Mouse (Mus musculus): ENCODE measurements around the gene Hist1h2bl. TPM values are rescaled to one million over a fixed set of nuclear protein-coding genes. Genes with fewer than 3 reads are reported as not detected.
"Not testable (repeated sequence)": the region's sequence is repeated elsewhere in the genome, so short reads cannot be mapped to it uniquely, and the experiment has no call there.

Hist1h2bl gene
- total RNA-seq (2014; fragmentation: Nextera tagmentation) (900 and 963 TPM in 2 replicates), total RNA-seq (2017) (1,351 and 1,816 TPM in 2 replicates), polyA plus RNA-seq (2012) (2.1 and 8.3 TPM in 2 replicates)

DNA sequence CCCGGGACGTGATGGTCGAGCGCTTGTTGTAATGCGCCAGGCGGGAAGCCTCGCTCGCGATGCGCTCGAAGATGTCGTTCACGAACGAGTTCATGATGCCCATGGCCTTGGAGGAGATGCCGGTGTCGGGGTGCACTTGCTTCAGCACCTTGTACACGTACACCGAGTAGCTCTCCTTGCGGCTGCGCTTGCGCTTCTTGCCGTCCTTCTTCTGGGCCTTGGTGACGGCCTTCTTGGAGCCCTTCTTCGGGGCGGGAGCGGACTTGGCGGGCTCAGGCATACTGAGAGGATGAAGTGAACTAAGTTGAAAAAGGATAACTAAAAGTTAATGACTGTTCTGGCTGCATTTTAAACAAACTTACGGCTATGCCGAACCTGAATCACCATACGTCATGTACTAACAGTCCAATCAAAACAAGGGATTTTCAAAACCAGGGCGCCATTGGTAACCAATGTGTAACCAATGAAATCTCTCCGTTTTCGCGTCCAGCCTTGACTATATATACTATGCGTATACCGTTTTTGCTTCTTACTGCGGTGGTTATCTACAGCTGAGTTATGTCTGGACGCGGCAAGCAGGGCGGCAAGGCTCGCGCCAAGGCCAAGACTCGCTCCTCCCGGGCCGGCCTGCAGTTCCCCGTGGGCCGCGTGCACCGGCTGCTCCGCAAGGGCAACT is at the start of gene Hist1h2bl, which contains the start of gene Hist1h2ai:
Hist1h2bl (minus strand) TSS at position 280 of the 676 bp plus-strand sequence.
Hist1h2ai (plus strand) TSS at position 559 of the 676 bp plus-strand sequence.
- peaks cover 51% of the 10 kb centered on the region for H3K4me1 ChIP-seq (ENCODE audit: insufficient read depth, low read depth, low read length)
- H3K9me3 ChIP-seq (replicated peaks); H3K36me3 ChIP-seq (replicated peaks); H3K27me3 ChIP-seq (ENCODE audit: insufficient read depth, low read length): not testable (repeated sequence)
- peak; percentile 95 for DNase-seq (ENCODE audit: low spot score)
- ATAC-seq (ENCODE audit: extremely low read depth, insufficient number of reproducible peaks, low FRiP score, poor library complexity, severe bottlenecking), result peak; percentile 72
- peak within 1 kb of the TSS; percentile 68 for H3K4me3 ChIP-seq (ENCODE audit: low read depth, low read length)
- peak; percentile 93; the same call in 1 of the 2 replicates for TF ChIP-seq POLR2AphosphoS5 (IDR thresholded peaks at IDR 0.05; ENCODE audit: insufficient replicate concordance, low read depth, low read length)

DNA sequence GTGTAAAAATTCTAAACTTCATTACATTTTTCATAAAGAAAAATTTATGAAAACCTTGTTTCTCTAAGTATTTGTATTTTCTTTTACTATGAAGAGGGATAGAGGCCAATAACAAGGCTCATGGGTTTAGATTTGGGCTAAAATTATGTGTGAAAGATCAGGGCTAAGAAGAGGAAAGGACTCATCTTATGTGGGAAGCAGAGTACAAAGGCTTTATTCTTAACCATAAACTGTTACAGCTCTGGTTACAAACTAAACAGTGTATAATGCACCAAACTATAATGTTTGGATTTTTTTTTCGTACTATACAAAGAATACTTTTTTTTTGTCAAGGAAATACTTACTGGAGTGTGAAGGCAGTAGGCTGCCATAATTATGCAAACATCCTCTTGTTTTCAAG is 39.8 kb upstream of the Hist1h2bl start:
- no peaks in the 10 kb centered on the region for H3K27me3 ChIP-seq (ENCODE audit: insufficient read depth, low read length)
- DNase-seq (ENCODE audit: low spot score) (no peak), ATAC-seq (ENCODE audit: extremely low read depth, insufficient number of reproducible peaks, low FRiP score, poor library complexity, severe bottlenecking) (no peak)
- H3K4me3 ChIP-seq (ENCODE audit: low read depth, low read length), result no peak overlapping the region
- H3K4me1 ChIP-seq (ENCODE audit: insufficient read depth, low read depth, low read length), result peaks cover 25% of the 10 kb centered on the region
- TF ChIP-seq TAL1 (conservative IDR thresholded peaks at IDR 0.05; ENCODE audit: low read depth, low read length), result no peak
- no peak for TF ChIP-seq CTCF (IDR thresholded peaks at IDR 0.05; ENCODE audit: low read depth, low read length)
- no peak for TF ChIP-seq GATA2 (IDR thresholded peaks at IDR 0.05; ENCODE audit: borderline replicate concordance, low read depth, low read length)
- TF ChIP-seq POLR2AphosphoS5 (IDR thresholded peaks at IDR 0.05; ENCODE audit: insufficient replicate concordance, low read depth, low read length), result no peak
- no peak for TF ChIP-seq GATA1 (IDR thresholded peaks at IDR 0.05; ENCODE audit: borderline replicate concordance, low read length)
- no peaks in the 10 kb centered on the region for H3K36me3 ChIP-seq (replicated peaks)
- no peaks in the 10 kb centered on the region for H3K9me3 ChIP-seq (replicated peaks)

- H3K36me3 ChIP-seq (replicated peaks); H3K27me3 ChIP-seq (ENCODE audit: insufficient read depth, low read length); H3K9me3 ChIP-seq (replicated peaks); H3K4me3 ChIP-seq (ENCODE audit: low read depth, low read length); DNase-seq (ENCODE audit: low spot score): not testable (repeated sequence)
- peak; percentile 35; the same call in 1 of the 2 replicates for ATAC-seq (ENCODE audit: extremely low read depth, insufficient number of reproducible peaks, low FRiP score, poor library complexity, severe bottlenecking)
- H3K4me1 ChIP-seq (ENCODE audit: insufficient read depth, low read depth, low read length), result peaks cover 29% of the 10 kb centered on the region
- TF ChIP-seq POLR2AphosphoS5 (IDR thresholded peaks at IDR 0.05; ENCODE audit: insufficient replicate concordance, low read depth, low read length), result peak; percentile 92
Observed at GRCm38 (mm10) chr13:21754294-21755001, 38.5 kb upstream of the Hist1h2bl start.

DNA sequence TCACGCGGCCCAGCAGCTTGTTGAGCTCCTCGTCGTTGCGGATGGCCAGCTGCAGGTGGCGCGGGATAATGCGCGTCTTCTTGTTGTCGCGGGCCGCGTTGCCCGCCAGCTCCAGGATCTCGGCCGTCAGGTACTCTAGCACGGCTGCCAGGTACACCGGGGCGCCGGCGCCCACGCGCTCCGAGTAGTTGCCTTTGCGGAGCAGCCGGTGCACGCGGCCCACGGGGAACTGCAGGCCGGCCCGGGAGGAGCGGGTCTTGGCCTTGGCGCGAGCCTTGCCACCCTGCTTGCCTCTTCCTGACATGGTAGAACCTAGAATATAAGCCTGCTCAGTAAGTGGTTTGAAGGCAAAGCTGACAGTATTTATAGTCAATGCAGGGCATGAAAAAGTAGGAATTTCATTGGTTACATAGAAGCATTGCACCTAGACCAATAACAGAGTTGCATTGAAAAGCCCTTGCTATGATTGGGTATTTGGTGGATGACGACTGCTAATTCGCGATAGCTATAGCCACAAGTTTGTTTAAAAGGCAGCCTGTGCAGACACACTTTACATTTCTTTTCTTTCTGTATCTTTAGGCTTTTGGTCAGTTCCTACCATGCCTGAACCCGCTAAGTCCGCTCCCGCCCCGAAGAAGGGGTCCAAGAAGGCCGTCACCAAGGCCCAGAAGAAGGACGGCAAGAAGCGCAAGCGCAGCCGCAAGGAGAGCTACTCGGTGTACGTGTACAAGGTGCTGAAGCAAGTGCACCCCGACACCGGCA is 37.8 kb upstream of the Hist1h2bl start, which contains the start of the genes Hist1h2ak and Hist1h2bn:
Hist1h2ak (minus strand) TSS at position 304 of the 762 bp plus-strand sequence.
Hist1h2bn (plus strand) TSS at position 600 of the 762 bp plus-strand sequence.
- ATAC-seq (ENCODE audit: extremely low read depth, insufficient number of reproducible peaks, low FRiP score, poor library complexity, severe bottlenecking) (peak; percentile 80), DNase-seq (ENCODE audit: low spot score) (peak; percentile 82)
- not testable (repeated sequence) for H3K9me3 ChIP-seq (replicated peaks); H3K27me3 ChIP-seq (ENCODE audit: insufficient read depth, low read length); H3K36me3 ChIP-seq (replicated peaks)
- Histone ChIP-seq H3K4me1 (ENCODE audit: insufficient read depth, low read depth, low read length) (peaks cover 31% of the 10 kb centered on the region), H3K4me3 (ENCODE audit: low read depth, low read length) (peak within 1 kb of the TSS; percentile 66; the same call in 1 of the 2 replicates)

DNA sequence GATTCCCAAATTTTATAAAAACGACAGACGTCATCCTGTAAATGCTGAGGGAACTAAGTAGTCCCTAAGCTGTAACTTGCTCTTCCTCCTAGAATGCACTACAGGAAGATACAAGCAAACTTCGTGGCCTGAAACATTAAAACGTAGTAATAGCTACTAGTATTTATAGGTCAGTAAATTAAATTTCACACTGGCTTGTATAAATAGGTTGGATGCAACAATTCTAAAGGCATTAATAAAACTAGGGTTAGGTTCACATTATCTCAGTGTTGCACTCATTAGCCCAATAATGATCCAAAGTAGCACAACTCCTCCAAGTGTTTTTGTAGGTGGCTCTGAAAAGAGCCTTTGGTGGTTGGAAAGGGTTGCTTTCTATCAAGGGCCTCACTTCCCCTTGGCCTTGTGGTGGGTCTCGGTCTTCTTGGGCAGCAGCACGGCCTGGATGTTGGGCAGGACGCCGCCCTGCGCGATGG is 37.1 kb upstream of the Hist1h2bl start:
- H3K4me1 ChIP-seq (ENCODE audit: insufficient read depth, low read depth, low read length), result peaks cover 34% of the 10 kb centered on the region
- H3K36me3 ChIP-seq (replicated peaks), result no peaks in the 10 kb centered on the region
- TF ChIP-seq TAL1 (conservative IDR thresholded peaks at IDR 0.05; ENCODE audit: low read depth, low read length), result no peak
- peak; percentile 89; the same call in 1 of the 2 replicates for TF ChIP-seq POLR2AphosphoS5 (IDR thresholded peaks at IDR 0.05; ENCODE audit: insufficient replicate concordance, low read depth, low read length)
- TF ChIP-seq GATA1 (IDR thresholded peaks at IDR 0.05; ENCODE audit: borderline replicate concordance, low read length), result no peak
- no peaks in the 10 kb centered on the region for H3K9me3 ChIP-seq (replicated peaks)
- ATAC-seq (ENCODE audit: extremely low read depth, insufficient number of reproducible peaks, low FRiP score, poor library complexity, severe bottlenecking) (no peak), DNase-seq (ENCODE audit: low spot score) (no peak)
- H3K4me3 ChIP-seq (ENCODE audit: low read depth, low read length), result peak overlapping the region; percentile 66; the same call in 1 of the 2 replicates
- no peaks in the 10 kb centered on the region for H3K27me3 ChIP-seq (ENCODE audit: insufficient read depth, low read length)

- Histone ChIP-seq H3K27me3 (ENCODE audit: insufficient read depth, low read length) (no peaks in the 10 kb centered on the region), H3K36me3 (replicated peaks) (no peaks in the 10 kb centered on the region), H3K4me1 (ENCODE audit: insufficient read depth, low read depth, low read length) (peaks cover 37% of the 10 kb centered on the region), H3K4me3 (ENCODE audit: low read depth, low read length) (peak overlapping the region; percentile 20; the same call in 1 of the 2 replicates), H3K9me3 (replicated peaks) (no peaks in the 10 kb centered on the region)
- ATAC-seq (ENCODE audit: extremely low read depth, insufficient number of reproducible peaks, low FRiP score, poor library complexity, severe bottlenecking), result no peak
- TF ChIP-seq POLR2AphosphoS5 (IDR thresholded peaks at IDR 0.05; ENCODE audit: insufficient replicate concordance, low read depth, low read length) (peak; percentile 99), GATA1 (IDR thresholded peaks at IDR 0.05; ENCODE audit: borderline replicate concordance, low read length) (no peak)
- DNase-seq (ENCODE audit: low spot score), result no peak
Observed at GRCm38 (mm10) chr13:21752356-21752755, 36.4 kb upstream of the Hist1h2bl start.

All from G1E (cell line).